Mouse (Mus musculus) cerebellum, adult 18-20 months (tissue): ENCODE measurements at regions not wholly inside any gene's neighbourhood (a gene's known extent, or its start where the extent isn't known, plus 50 kb on each side); places are given as distances from the start of the nearest gene placed in this dataset.

Experiments used
- DNase-seq, 2 experiments: peaks; one replicate each; pipeline ENCODE4 v3.0.0; 2021

DNA sequence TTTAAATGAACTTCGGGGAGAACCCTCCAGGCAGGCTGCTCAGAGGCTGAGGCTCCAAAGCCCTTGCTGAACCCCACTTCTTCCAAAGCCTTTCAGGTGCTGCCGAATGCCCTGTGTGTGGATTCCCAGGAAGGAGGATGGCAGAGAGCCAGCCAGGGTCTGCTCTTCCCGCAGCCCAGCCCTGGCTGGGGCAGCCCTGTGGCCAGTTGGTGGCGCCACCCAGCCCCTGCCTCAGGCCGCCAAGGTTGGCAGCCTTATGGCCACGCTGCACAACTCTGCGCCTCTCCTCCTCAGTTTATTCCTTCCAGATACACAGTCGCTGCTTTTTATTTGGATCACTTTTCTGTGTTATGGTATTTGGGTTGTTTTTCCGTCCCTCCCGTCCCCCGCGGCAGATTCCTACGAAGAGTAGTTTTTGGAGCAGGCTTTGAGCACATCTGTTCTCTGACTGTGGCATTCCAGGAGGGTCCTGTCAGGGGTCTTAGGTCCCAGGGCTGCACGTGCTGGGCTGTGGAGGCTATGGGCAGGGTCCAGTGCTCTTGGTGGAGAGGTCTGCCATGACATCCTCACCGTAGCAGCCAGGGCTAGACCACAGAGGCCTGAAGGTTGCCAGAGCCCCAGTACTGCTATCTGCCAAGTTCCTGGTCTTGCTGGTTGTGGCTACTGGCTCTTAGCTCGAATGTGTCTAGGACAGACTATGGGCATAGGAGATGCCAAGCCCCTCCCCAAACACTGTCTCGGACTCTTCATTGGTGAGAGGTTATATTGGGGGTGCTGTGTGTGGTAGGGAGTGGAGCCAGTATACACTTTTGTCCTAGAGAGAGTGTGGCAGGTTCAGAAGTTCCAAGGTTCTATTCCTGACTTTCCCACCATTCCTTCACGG, 101.5 kb upstream of the Vps8 start:
- DNase-seq: no peak

DNA sequence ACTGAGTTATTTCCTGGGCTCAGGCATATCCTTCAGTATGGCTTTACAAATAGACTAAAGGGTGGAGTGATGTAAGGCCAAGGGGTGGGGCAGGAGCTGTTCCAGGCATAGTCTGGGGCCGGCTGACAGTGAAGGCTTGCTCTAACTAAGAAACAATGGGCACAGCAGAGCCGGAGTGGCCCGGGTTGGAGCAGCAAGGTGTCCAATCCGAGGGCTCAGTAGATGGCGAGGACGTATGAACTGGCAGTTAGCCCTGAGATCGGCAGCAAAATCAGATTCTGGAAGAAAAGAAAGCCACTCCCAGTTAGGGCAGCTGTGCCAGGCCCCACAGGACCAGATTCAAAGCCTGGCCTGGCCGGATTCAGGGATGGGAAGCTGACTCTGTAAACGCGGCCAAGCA, 100.5 kb upstream of the Vps8 start:
- peak in 1 of 2 experiments; percentile 9 for DNase-seq

DNA sequence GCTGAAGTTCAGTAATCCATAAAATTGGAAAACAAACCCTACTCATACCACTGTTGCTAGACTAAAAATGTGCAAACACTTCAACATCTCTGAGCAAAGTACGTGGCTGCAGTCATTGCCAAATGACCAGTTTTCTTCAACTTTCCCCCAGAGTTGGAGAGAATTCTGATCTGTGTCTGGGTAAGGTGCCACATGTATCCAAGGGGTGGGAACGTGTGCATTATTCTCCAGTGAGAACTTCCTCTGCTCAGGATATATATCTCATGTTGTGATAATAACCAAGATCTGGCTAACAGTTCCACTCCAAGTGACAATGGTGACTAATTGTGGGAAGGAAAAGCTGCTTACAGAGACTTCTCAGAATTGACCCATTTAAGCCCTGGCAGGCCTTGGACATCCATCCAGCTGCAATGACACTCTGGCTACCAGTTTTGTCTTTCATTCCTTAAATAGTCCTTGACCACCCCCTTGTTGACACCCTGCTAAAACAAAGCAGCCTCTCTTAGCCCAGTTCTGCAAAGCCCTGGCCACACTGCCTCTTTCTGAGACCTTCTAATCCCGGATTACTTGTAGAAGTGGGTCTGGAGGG, 99.4 kb upstream of the Vps8 start:
- DNase-seq: no peak

DNA sequence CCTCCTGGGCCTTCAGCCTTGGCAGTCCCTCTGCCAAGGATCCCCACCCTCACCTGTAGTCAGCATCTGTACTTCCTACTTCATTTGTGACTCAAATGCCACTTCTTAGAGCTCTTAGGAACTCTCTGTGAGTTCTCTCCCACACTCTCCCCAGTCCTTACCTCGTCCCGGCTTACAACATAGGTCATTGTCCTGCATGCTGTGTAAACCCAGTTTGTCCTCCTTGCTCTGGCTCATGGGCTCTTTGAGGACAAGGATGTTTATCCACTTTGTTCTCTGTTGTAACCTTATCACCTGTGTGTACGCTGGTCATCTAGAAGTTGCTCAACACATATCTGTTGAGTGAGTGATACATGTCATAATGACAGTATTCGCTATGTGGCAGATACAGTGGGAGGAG, 94.9 kb upstream of the Vps8 start:
- no peak for DNase-seq

DNA sequence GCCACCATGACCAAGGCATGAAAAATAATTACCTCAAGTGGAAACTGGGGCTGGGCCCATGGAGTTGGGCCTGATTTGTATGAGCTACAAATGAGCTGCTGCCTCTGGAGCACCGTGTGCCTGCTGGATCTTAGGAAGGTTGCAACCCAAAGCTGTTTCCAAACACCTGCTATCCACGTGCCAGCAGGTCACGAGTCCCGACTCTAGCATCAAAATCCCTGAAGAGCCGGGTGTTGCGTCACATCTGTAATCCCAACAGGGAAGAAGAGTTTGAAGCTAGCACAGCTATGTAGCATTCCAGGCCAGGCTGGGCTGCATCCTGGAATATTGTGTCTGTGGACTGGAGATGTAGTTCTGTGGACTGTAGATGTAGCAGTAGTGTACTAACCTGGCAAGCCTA, 93.7 kb upstream of the Vps8 start:
- DNase-seq: no peak

DNA sequence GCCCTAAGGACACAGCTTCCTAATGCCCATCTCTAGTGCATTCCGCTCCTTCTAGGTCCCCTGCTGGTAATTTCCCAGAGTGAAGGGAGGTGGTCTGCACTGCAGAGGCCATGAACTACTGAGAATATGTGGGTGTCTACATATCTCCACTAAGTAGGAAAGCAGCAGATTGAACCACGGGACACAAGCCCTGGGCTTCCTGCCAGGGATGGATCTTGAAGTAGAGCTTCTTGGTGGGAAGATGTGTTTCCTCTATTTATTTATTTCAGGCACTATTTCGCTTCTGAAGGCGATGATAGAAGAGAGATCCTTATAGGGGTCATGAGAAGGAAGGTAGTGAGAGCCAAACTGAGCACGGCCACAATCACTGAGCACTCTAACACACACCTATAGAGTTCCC, 91.7 kb upstream of the Vps8 start:
- peak; percentile 24 to 27 for DNase-seq

DNA sequence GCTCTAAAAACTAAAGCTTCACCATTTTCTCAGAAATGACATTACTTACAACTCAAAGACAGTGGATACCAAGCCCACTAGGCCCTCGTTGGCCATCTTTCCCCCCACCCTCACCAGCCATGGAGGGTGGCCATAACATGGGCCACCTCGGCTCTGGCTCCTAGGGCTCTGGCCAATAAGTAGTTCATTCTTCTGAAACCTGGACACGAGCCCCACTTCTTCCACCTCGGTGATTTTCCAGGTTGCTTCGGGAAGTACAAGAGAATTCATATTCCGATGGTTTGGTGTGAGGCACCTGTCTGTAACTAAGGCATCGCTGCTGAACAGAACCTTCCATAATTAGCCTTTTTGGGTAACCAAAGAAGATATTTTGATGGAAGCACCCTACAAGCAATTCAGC, 90.5 kb upstream of the Vps8 start:
- peak; percentile 49 to 53 for DNase-seq

DNA sequence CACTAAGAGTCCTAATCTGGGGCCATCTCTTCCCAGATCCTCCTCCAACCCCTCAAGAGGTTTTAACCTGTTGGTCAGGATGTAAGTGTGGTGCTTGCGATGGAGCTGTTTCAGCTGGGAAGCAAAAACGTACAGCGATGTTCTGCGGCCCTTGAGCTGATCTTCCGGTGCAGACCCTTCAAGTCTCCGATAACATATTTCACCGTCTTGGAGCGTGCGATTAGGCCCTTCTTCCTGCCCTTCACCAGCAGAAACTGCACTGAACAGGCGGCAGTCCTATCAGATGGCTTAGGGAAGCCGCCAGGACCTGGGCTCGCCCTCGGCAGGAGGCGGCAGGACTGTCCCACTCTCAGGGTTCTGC, 90.1 kb upstream of the Vps8 start:
- no peak for DNase-seq

DNA sequence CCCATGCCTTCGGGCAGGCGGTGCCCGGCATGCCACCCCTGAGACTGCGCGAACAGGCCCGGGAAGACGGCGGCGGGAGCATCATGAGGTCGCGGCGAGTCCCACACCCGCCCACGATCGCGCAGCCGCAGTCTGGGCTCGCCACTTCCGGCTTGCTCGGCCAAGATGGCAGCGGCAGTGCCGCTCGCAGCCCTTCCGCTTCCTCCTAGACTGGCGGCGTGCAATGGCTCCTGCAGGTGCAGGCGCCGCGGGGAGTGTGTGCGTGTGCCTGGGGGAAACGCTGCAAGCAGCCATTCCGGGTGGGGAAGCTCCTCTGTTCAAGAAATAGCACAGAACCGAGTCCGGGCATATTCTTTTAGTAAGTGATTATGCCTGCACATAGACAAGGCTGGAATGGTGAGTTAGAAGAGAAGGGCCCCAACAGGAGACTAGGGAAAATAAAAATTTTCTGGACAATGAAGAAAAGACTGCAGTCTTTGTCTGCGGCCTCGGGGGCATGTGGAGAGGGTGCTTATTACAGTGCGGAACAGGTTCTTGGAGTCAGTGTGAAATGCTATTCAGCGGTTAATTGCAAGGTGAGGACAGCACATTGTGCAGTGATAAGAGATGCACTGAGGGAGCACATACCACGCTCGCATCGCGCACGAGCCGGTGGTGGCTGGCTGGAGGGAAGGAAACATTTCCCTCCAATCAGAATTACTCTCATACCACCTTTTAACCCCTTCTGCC, 89.5 kb upstream of the Vps8 start:
- DNase-seq: peak; percentile 92 to 95

DNA sequence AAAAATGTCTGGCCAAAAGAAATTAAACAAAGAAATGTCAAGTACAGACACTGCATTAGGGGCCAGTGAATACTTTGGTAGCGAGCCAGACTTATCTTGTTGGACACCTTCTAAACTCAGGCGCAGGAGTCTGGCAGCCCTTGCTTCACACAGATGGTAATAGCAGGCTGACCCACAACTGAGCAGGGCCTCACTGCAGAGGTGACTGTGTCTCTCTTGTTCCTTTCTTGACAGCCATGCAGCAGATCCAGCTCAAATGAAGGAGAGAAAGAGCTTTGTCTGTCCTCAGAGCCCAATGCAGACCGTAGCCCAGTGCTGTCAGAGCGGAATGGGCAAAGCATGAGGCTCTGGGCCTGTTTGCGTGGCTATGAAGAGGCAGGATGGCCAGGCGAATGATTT, 83.9 kb upstream of the Vps8 start:
- peak; percentile 27 to 35 for DNase-seq

DNA sequence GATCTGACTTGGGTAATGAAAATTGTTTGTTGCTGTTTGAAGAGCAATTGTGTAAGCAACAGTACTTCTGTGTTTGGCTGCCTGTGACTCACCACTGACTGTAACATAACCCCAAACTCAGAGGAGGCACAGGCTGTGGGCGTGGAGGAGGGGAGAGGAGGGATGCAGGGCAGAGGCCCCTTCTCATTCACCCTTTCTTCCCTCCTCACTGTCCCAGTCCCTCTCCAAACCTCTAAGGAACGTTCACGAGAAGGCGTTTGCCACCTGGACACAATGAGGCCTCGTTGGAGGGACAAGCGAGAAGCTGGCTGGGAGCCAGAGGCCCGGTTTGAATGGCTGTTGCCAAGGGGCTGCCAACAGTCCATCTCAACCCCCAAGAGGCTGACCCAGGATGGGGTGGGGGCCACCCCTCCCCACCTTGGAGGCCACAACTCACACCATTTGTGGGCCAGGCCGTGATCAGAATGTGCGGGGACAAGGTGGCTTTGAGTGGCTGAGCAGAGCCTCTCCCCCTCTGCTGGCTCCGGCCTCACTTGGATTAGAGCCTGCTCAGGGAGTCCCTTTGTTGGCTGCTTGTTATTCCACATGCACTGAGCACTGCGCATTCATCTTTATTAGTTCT, 83.3 kb upstream of the Vps8 start:
- peak; percentile 47 to 68 for DNase-seq

DNA sequence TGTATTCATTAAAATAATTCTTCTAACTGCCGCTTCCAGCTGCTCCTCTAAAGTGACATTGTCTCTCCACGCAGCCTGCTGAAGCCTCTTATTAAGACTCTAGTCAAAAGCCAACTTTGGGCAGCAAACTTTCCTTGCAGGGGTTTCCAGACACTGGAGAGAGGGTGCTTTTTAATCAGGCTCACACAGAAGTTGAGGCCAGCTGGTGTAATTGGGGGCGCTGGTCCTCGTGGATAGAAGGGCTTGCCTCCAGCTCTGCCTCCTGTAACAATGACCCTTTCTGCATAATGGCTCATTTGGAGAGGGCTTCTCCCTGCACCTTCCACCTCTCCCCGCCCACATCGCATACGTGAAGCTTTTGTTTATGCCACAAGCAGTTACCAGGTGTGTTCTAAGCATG, 82.8 kb upstream of the Vps8 start:
- no peak for DNase-seq

DNA sequence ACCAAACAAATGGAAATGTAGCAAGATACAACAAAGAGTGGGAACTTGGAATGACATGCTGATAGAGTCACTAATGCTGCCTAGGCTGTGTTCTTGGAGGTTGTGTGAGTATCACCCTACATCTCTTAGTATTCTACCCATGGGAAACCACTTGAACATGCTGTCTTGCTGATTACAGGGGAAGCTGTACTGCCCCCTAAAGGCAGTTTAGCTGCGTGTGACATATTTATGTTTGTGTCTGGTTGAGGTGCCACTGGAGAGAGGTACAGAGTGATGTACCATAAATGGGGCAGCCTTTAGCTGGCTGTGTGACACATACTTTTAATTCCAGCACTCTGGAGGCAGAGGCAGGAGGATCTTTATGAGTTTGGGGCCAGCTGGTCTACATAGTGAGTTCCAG, 73.0 kb upstream of the Vps8 start:
- DNase-seq: no peak

DNA sequence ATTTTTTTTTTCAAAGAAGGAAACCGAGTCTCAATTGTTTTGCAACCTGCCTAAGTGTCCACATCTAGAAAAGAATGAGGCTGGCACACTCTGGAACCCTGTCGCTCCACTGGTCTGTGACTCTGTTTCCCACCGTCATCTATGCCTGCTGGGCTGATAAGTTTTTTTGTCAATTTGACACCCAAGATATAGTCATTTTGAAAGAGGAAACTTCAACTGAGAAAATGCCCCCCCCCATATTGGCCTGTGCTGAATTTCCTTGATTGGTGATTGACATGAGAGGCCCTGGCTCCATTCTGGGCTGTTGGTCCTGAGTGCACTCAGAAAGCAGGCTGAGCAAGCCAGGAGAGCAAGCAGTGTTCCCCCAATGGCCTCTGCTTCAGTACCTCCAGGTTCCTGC, 71.6 kb upstream of the Vps8 start:
- no peak for DNase-seq

DNA sequence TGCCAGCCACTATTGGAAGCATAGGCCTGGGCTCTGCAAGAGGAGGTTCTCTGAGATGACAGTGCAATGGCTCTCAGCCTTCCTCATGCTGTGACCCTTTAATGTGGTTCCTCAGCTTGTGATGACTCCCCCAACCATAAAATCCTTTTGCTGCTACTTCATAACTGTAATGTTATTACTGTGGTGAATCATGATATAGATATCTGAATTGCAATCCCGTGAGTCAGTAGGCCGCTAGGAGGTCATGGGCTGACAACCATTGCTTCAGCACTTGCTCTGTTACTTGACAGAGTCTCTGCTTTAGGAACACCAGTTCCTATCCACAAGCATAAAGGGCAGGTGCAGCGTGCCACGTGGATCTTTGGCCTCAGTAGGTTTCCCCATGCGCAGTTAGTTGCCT, 69.8 kb upstream of the Vps8 start:
- DNase-seq: no peak

DNA sequence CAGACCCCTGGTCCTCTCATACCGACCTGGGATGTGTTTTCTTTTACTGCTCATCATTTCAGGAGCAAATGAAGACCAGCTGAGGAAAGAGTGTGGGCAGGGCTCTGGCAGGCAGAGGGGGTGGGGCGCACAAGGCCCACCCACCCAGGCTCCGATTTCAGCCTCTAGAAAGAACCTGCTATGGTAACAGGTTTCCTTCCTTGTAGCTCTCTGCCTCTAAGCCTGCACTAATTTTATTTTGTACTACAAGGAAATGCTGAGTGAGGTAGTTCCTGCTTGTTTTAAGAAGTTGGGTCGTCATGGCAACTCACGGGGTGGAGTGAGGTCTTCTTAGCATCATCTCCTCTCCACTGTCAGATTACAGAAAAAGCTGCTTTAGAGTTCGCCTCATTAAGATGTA, 69.4 kb upstream of the Vps8 start:
- no peak for DNase-seq

DNA sequence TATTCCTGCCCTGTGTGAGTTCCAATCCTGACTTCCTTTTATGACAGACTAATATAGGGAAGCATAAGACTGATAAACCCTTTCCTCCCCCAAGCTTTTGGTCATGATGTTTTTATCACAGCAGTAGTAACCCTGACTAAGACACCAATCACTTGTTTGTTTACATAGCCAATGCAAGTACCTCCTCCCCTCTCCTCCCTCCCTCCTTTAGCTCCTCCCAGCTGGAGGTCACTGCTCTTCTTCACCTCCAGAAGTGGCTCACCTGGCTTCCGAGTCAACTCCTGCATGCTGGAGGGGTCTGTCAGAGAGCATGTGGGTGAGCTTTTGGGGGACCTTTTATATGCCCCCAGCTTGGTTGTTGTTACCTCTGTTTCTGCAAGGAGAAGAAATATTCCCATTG, 67.3 kb upstream of the Vps8 start:
- DNase-seq: no peak

DNA sequence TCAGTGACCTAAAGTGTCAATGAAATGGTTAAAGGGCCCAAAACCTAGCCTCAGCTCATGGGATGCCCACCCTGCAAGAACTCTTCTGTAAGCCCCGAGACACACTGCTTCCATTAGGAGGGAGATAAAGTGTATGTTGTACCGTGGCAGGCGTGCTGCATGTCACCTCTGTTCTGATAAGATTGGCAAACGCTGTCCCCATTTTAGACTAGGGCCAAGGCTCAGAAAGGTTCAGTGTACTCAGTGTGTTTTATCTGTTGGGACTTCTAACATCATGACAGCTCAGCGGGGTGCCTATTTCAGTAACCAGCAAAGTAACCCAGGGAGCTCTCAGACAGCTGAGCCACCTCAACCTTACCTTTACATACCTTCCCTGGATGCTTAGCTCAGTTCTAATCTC, 65.5 kb upstream of the Vps8 start:
- DNase-seq: no peak

DNA sequence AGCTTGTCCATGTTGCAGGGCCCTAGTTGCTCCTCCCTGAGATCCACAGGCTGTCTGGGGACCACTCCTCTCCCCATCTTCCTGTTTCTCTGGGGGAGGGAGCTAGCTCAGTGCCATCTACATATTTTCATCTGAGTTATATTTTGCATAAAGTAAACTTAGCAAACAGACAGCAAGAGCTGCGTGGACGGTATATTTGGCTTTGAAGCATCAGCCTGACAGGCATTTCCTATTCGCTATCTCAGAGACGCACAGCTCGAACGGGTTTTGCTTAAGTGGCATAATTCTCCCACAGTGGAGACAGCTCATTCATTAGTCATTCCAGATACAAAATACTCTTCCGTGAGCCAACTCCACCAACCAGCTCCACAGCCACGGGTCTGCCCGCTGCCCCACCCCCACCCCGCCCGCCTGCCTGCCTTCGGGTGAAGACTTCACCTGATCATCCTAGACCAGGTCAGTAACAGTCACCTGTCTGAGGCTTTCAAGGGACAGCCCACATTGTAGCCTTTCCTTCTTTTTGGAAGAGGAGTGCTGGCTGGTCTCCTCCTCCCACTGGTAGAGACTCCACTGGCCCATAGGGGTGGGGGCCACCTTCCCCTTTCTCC, 64.5 kb upstream of the Vps8 start:
- DNase-seq: no peak

DNA sequence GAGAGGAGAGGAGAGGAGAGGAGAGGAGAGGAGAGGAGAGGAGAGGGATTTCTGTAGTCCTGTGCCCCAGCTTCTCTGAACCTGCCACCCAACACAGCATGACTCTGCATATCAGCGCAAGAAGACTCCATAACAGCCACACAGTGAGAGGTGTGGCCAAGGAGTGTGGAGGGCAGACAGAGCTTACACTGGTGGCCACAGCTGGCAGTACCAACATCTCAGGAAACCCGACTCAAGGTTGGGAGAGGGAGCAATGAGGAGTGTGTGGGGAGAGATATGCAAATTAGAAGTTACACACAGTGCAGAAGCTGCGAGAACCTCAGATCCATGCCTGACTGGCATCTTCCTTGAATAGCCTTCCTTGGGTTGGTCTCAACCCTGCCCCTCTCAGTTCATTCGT, 63.5 kb upstream of the Vps8 start:
- no peak for DNase-seq

DNA sequence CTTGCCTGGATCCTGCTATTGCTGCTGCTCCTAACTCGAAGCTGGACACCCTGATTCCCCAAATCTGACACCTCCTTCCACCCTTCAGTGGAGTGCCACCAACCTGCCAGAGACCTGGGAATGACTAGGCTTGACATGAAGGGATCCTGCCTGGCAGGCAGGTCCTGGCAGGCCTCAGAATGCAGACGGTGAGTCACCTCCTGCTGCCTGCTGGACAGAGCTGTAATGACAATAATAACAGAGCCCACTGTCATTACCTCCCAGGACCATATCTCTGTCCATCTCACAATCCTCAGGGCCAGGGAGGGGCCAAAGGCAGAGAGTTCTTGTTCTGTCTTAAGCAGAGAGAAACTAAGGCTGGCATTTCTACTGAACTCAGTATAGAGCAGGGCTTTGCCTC, 61.5 kb upstream of the Vps8 start:
- DNase-seq: no peak

DNA sequence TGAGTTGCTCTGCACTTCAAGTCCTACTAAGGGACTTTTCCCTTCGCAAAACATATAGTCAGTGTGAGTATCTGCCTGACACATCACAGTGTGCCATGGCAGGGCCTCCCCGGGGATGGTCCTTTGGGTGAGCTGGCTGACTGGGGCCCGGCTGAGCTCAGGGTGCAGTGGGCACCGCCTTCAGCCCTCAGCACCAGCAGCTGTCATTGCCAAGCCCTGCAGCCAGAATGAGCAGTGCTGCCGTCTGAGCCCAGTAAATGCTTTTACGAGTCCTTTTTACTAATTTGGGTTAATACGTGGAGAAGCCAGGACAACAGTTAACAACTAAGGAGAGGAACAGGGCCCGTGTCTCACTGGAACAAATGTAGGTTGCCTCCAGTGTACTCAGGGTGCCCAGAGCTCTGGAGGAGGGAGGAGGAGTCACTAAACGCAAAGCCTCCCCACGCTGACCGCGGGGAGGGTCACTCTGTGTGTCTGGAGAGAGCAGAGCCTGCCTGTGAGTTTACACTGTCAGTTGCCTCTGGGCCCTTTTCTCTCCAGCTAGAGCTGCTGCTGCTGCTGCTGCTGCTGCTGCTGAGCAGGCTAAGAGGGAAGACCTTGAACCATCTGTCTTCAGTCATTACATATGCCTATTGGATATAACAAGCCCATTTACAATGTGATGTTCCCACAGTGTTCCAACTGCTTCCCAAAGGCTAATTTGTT, 60.1 kb upstream of the Vps8 start:
- DNase-seq: no peak

DNA sequence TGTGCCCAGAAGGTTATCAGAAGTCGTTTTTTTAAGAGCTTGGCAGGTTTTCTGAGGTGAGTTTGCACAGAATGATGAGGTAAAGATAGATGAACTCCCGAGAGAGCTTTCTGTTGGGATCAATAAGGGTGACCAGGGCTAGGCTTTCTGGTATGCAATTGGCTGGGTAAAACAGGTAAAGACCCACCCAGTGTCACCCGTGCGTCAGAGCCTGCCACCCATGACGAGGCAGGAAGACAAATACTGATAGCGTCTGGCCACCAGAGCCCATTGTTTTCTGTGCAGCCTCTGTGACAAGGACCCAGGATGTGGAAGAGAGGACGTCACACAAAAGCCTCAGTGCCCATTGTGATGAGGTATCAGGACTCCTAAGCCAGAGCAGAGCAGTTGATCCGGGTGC, 58.0 kb upstream of the Vps8 start:
- no peak for DNase-seq
